Mouse (Mus musculus) stomach, embryonic 15.5 days (tissue): ENCODE results near the gene Hps4. TPM values are rescaled to one million over a fixed set of nuclear protein-coding genes. Genes with fewer than 3 reads are reported as not detected.
"Not testable (repeated sequence)": the region's sequence is repeated elsewhere in the genome, so short reads cannot be mapped to it uniquely, and the experiment has no call there.

ENCODE experiments used
- ATAC-seq: fragments of 200-750 bp; cut with Nextera tagmentation; 2 replicates; pipeline ENCODE4 v1.8.0; 2017; ENCODE audit warnings: low read depth, moderate number of reproducible peaks, moderate TSS enrichment; ENCODE audit not compliant: insufficient read depth, low FRiP score
- H3K27ac ChIP-seq: fragments of 300-500 bp; sonication (generic); 2 replicates; pipeline ENCODE4 v1.5.1; 2015; ENCODE audit warnings: mild to moderate bottlenecking, inconsistent platforms
- H3K27me3 ChIP-seq: fragments of 300-500 bp; sonication (generic); replicated peaks from 2 replicates; pipeline ENCODE4 v1.6.1; 2015; ENCODE audit warnings: inconsistent platforms
- H3K36me3 ChIP-seq: fragments of 300-500 bp; sonication (generic); 2 replicates; pipeline ENCODE4 v1.6.1; 2015; ENCODE audit warnings: inconsistent platforms
- H3K4me1 ChIP-seq: fragments of 300-500 bp; sonication (generic); 2 replicates; pipeline ENCODE4 v1.6.1; 2015; ENCODE audit warnings: inconsistent platforms
- H3K4me2 ChIP-seq: fragments of 300-500 bp; sonication (generic); 2 replicates; pipeline ENCODE4 v1.6.1; 2015; ENCODE audit warnings: mild to moderate bottlenecking, inconsistent platforms
- H3K4me3 ChIP-seq: fragments of 300-500 bp; sonication (generic); replicated peaks from 2 replicates; pipeline ENCODE4 v1.5.1; 2015; ENCODE audit warnings: inconsistent platforms
- H3K9ac ChIP-seq: fragments of 300-500 bp; sonication (generic); 2 replicates; pipeline ENCODE4 v1.6.1; 2015; ENCODE audit warnings: inconsistent platforms
- H3K9me3 ChIP-seq: fragments of 300-500 bp; sonication (generic); 2 replicates; pipeline ENCODE4 v1.6.1; 2016; ENCODE audit warnings: inconsistent platforms
- WGBS: fragments of 180-500 bp; shearing (Covaris S2); methylation state at CpG from one replicate; pipeline ENCODE4 v1.1.7; 2015; 5-methylcytosine and 5-hydroxymethylcytosine counted together
- polyA plus RNA-seq: library from polyadenylated mRNA; unstranded; fragments of >200 nt; fragmentation: Nextera tagmentation; extraction: Ambion mirVana; gene quantifications from 2 replicates; pipeline ENCODE4 v1.2.1, GENCODE M21; 2015

The Hps4 gene
- polyA plus RNA-seq, 1 experiment from 2014 or later, result 32.9 TPM

DNA sequence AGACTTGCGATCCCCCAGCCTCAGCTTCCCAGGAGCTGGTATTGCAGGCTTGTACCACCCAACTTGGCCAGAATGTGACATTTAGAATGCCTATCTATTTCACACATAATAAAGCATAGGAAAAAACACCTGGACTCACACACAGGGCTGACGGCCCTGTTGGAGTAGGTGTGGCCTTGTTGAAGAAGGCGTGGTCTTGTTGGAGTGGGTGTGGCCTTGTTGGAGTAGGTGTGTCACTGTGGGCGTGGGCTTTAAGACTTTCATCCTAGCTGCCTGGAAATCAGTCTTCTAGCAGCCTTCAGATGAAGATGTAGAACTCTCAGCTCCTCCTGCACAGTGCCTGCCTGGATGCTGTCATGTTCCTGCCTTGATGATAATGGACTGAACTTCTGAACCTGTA lies 69.9 kb downstream of the Hps4 start:
- not testable (repeated sequence) for H3K27ac ChIP-seq, H3K27me3 ChIP-seq, H3K9me3 ChIP-seq, H3K4me2 ChIP-seq, H3K9ac ChIP-seq, ATAC-seq, H3K4me3 ChIP-seq, H3K36me3 ChIP-seq, H3K4me1 ChIP-seq
- 70% methylated on average over 4 of the region's 4 CpGs for WGBS

DNA sequence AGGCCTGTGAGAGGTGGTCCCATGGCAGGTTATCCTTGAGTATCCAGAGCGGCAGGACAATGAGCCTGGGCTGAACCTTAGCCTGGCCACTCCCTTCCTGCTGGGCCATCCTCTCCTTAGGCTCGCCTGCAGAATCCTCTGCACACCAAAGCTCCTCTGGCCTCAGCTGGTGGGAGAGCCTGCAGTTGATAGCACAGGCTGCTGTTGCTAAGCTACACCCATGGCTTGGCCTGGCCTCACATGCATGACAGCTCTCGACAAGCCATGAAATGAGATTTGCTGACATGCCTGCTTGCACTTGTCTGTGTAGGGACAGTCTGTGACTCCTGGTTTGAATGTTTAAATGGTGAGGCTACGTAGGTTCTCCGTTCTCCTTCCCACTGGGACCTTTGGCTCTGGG lies 73.8 kb downstream of the Hps4 start:
- H3K4me1 ChIP-seq, result 0 out of 2 replicates have a peak, but pooled peaks cover 2% of the 10 kb centered on the region
- no peak for ATAC-seq
- no peak overlapping the region for H3K27ac ChIP-seq
- H3K4me3 ChIP-seq, result no peak overlapping the region
- H3K9ac ChIP-seq, result no peak overlapping the region
- H3K4me2 ChIP-seq, result no peak overlapping the region
- 68% methylated on average over 5 of the region's 5 CpGs for whole genome bisulfite sequencing
- no peaks in the 10 kb centered on the region for H3K9me3 ChIP-seq
- H3K27me3 ChIP-seq, result no peaks in the 10 kb centered on the region; the same call in 1 of the 2 replicates
- H3K36me3 ChIP-seq, result no peaks in the 10 kb centered on the region

DNA sequence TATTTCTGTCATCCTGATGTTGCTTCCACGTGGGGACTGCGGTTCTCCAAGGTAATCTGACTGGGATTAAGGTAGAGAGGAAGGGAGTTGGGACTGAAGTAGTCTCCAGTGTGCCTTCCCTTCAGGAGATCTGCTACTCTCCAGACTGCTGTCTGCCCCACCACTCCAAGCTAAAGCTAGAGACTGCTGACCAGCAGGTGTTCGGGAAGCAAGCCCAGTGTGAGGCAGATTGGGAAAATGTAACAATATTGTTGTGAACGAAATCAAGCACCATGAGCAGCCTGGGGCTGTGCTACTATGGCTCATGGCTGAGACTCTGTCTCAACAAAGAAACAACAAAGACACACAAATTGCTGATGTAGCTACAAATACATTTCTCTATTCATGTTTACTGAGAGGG lies 75.1 kb downstream of the Hps4 start:
- H3K27me3 ChIP-seq, result no peaks in the 10 kb centered on the region; the same call in 1 of the 2 replicates
- H3K9me3 ChIP-seq, result no peaks in the 10 kb centered on the region
- H3K4me2 ChIP-seq, result no peak overlapping the region
- no peak overlapping the region for H3K27ac ChIP-seq
- ATAC-seq, result no peak
- H3K9ac ChIP-seq, result no peak overlapping the region
- H3K36me3 ChIP-seq, result no peaks in the 10 kb centered on the region
- no peak overlapping the region for H3K4me3 ChIP-seq
- no peaks in the 10 kb centered on the region for H3K4me1 ChIP-seq
- 61% methylated on average over 4 of the region's 4 CpGs for WGBS

DNA sequence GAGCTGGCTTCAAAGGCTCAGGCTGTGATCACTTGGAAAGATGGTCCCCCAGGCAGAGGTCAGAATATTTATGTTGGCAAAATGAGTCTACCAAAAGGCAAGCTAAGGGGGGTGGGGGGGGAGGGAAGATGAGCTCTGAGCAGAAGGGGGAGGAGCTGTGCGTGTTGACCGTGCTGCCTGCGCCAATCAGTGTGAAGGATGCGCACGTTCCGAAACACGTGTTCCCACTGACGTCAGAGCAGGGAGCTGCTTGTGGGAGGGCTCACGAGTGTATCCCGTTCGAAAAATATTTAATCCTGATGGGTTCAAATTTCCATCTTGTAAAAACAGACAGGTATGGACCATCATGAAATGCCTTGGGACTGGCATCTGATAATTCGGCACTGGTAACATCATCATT lies 76.7 kb downstream of the Hps4 start:
- Histone ChIP-seq H3K9ac (no peak overlapping the region), H3K27me3 (peaks cover 8% of the 10 kb centered on the region; the same call in 1 of the 2 replicates), H3K4me3 (no peak overlapping the region), H3K27ac (no peak overlapping the region), H3K4me2 (no peak overlapping the region), H3K36me3 (no peaks in the 10 kb centered on the region), H3K4me1 (no peaks in the 10 kb centered on the region), H3K9me3 (no peaks in the 10 kb centered on the region)
- 20% methylated on average over 12 of the region's 12 CpGs for WGBS
- no peak for ATAC-seq

DNA sequence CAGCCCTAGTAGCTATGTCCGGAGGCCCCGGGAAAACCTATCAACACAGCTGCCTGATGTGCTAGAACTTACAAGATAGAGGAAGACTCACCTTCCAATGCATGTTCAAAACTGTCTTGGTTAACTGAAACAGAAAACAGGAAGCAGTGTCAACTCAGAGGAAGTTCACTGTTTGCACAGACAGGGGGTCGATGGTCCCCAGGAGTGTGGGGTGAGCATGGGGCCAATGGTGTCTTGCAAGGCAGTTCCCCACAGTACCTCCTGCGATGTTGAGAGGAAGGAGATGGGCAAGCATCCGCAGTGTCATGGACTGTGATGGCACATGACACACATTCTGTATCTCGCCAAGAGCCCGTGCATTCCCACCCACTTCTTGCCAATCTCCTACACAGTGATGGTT lies 83.8 kb downstream of the Hps4 start:
- peaks cover 16% of the 10 kb centered on the region for H3K27me3 ChIP-seq
- 85% methylated on average over 7 of the region's 7 CpGs for WGBS
- no peak for ATAC-seq

DNA sequence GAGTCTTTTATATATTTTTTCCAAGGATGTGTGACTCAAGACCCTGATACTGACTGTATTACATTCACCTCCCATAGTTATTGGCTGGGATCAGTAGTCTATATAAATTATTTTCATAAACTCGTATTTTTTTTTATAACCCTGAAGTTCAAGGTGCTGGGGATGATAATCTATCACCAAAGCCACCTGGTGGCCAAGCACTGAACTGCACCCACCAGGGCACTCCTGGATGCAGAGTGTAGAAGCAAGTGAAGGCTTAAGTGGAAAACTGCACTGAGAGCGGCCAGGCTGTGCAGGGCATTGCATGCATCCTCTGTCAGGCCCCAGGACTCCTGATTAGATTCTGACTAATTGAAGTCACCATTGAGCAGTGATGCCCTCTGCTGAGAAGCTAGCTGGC lies 84.4 kb downstream of the Hps4 start:
- no peak overlapping the region for H3K27ac ChIP-seq
- H3K9ac ChIP-seq, result no peak overlapping the region
- no peaks in the 10 kb centered on the region for H3K9me3 ChIP-seq
- WGBS, result 43% methylated on average over 2 of the region's 2 CpGs
- peaks cover 19% of the 10 kb centered on the region for H3K27me3 ChIP-seq
- no peak for ATAC-seq
- H3K4me2 ChIP-seq, result no peak overlapping the region
- no peaks in the 10 kb centered on the region for H3K36me3 ChIP-seq
- no peaks in the 10 kb centered on the region for H3K4me1 ChIP-seq
- H3K4me3 ChIP-seq, result no peak overlapping the region

More for the DNA sequence above, 83.8 kb downstream of the Hps4 start:
- Histone ChIP-seq H3K9me3 (no peaks in the 10 kb centered on the region), H3K27ac (no peak overlapping the region), H3K9ac (no peak overlapping the region), H3K4me1 (no peaks in the 10 kb centered on the region), H3K4me2 (no peak overlapping the region), H3K4me3 (no peak overlapping the region), H3K36me3 (no peaks in the 10 kb centered on the region)

Other genes with a start within 250 kb of the Hps4 start
- 1.7 TPM in 2 replicates for gene Cryba4, start 90.6 kb upstream of the Hps4 start, polyA plus RNA-seq
- gene Crybb1, start 87.3 kb upstream of the Hps4 start, polyA plus RNA-seq, result 4.0 TPM in 2 replicates
- 40.8 and 44.4 TPM in 2 replicates for gene Tpst2, start 66.4 kb upstream of the Hps4 start, polyA plus RNA-seq
- gene Tfip11, start 16.7 kb upstream of the Hps4 start, polyA plus RNA-seq, result 23.3 and 25.3 TPM in 2 replicates
- gene Srrd, start within 50 bp of the Hps4 start, polyA plus RNA-seq, result 34.0 and 37.3 TPM in 2 replicates
- 0.22 and 0.24 TPM in 2 replicates for gene Gm6583, start 12.9 kb downstream of the Hps4 start, polyA plus RNA-seq
- gene Asphd2, start 51.8 kb downstream of the Hps4 start, polyA plus RNA-seq, result 10.2 and 12.1 TPM in 2 replicates
- gene Gm6588, start 106.3 kb downstream of the Hps4 start, polyA plus RNA-seq, result 0.08 and 0.14 TPM in 2 replicates
- 2.0 and 2.3 TPM in 2 replicates for gene Sez6l, start 234.1 kb downstream of the Hps4 start, polyA plus RNA-seq